Mouse (Mus musculus): ENCODE data around the gene Nifk. TPM values are rescaled to one million over a fixed set of nuclear protein-coding genes. Genes with fewer than 3 reads are reported as not detected.

Nifk gene
- polyA plus RNA-seq, 1 experiment, result 10.5 TPM

GRCm38 (mm10) chr1:118377784-118378183 is 56.1 kb downstream of the Nifk start:
- no peak for DNase-seq (ENCODE audit: low read depth, low spot score)
- WGBS, result 79% methylated on average over 5 of the region's 5 CpGs

GRCm38 (mm10) chr1:118380105-118380786 is 58.6 kb downstream of the Nifk start:
- 71% methylated on average over 8 of the region's 8 CpGs for WGBS
- DNase-seq (ENCODE audit: low read depth, low spot score), result no peak

Other genes with a start within 250 kb of the Nifk start
- not detected in 2 replicates for gene Gm29106, start 145.3 kb upstream of the Nifk start, polyA plus RNA-seq (2012; rRNA removed)
- 30.0 and 38.4 TPM in 2 replicates for gene Tsn, start 10.1 kb upstream of the Nifk start, polyA plus RNA-seq (2012; rRNA removed)
- 9.8 and 12.0 TPM in 2 replicates for gene Clasp1, start 67.2 kb downstream of the Nifk start, polyA plus RNA-seq (2012; rRNA removed)